Mouse (Mus musculus): ENCODE measurements around the gene Zfp36l1. TPM values are rescaled to one million over a fixed set of nuclear protein-coding genes. Genes with fewer than 3 reads are reported as not detected.

The Zfp36l1 gene
- 176 TPM for polyA plus RNA-seq (2017; shearing (Covaris generic))

GRCm38 (mm10) chr12:80112852-80113551 lies at the start of gene Zfp36l1:
Gene Zfp36l1, minus strand, starts transcription at chr12:80113013.

Other genes starting within 250 kb of the Zfp36l1 start
- 23.8 TPM for gene Actn1, start 147.4 kb upstream of the Zfp36l1 start, polyA plus RNA-seq (2017; shearing (Covaris generic))